Mouse (Mus musculus) G1E (cell line): ENCODE measurements around the gene Prdx6. TPM values are rescaled to one million over a fixed set of nuclear protein-coding genes. Genes with fewer than 3 reads are reported as not detected.
A peak's percentile ranks its signal among the peaks of the same experiment; 100 is the strongest.

Experiments used
- ATAC-seq: 2 replicates; pipeline ENCODE4 v1.8.0; 2016; ENCODE audit warnings: mild to moderate bottlenecking; ENCODE audit not compliant: insufficient number of reproducible peaks, poor library complexity, low FRiP score, severe bottlenecking; ENCODE audit errors: extremely low read depth
- DNase-seq: peaks from one replicate; pipeline ENCODE4 v3.0.0; 2012; ENCODE audit warnings: low spot score
- H3K27me3 ChIP-seq: 2 replicates; pipeline ENCODE4 v1.6.1; 2012; ENCODE audit warnings: mild to moderate bottlenecking, low read length, inconsistent platforms; ENCODE audit not compliant: insufficient read depth
- H3K36me3 ChIP-seq: replicated peaks from 2 replicates; pipeline ENCODE3; 2012; ENCODE audit warnings: mild to moderate bottlenecking, inconsistent platforms
- H3K4me1 ChIP-seq: 2 replicates; pipeline ENCODE4 v1.6.1; 2012; ENCODE audit warnings: low read depth, low read length, inconsistent platforms, mixed read lengths; ENCODE audit not compliant: insufficient read depth
- H3K4me3 ChIP-seq: 2 replicates; pipeline ENCODE4 v1.5.1; 2012; ENCODE audit warnings: low read depth, mild to moderate bottlenecking, inconsistent platforms, low read length, moderate library complexity, mixed read lengths
- H3K9me3 ChIP-seq: replicated peaks from 2 replicates; pipeline ENCODE4 v1.6.1; 2012; ENCODE audit warnings: inconsistent platforms
- CTCF ChIP-seq: IDR thresholded peaks from 2 replicates; pipeline ENCODE4 v1.5.1; 2012; ENCODE audit warnings: low read depth, low read length, inconsistent platforms, mixed read lengths
- GATA1 ChIP-seq: IDR thresholded peaks from 2 replicates; pipeline ENCODE4 v1.6.1; 2012; ENCODE audit warnings: borderline replicate concordance, low read length, inconsistent platforms, mixed read lengths
- GATA2 ChIP-seq: IDR thresholded peaks from 2 replicates; pipeline ENCODE4 v1.6.1; 2012; ENCODE audit warnings: low read depth, low read length, inconsistent platforms, borderline replicate concordance
- POLR2AphosphoS5 ChIP-seq: IDR thresholded peaks from 2 replicates; pipeline ENCODE4 v1.6.1; 2012; ENCODE audit warnings: low read depth, low read length, inconsistent platforms; ENCODE audit not compliant: insufficient replicate concordance
- TAL1 ChIP-seq: conservative IDR thresholded peaks from 2 replicates; pipeline ENCODE4 v1.6.1; 2012; ENCODE audit warnings: low read depth, low read length, inconsistent platforms, mixed read lengths
- polyA plus RNA-seq: library from polyadenylated mRNA; stranded (reverse); fragments of >175 nt; gene quantifications from 2 replicates; pipeline ENCODE4 v1.2.3, GENCODE M21; 2012
- total RNA-seq, 2 experiments: library from RNA; stranded (forward) in 1 of 2; stranded (reverse) in 1 of 2; fragments of 200-1000 nt in 1 of 2; fragments of >200 nt in 1 of 2; fragmentation: Nextera tagmentation in 1 of 2; gene quantifications; 2 replicates each; pipeline ENCODE4 v1.2.3; 2014 to 2017

Prdx6 gene
- total and polyA plus RNA-seq, 3 experiments, result 51.6 to 599 (median 275) TPM

- H3K36me3 ChIP-seq, result no peaks in the 10 kb centered on the region
- TF ChIP-seq GATA2, result no peak
- no peak for TF ChIP-seq TAL1
- TF ChIP-seq GATA1, result no peak
- TF ChIP-seq CTCF, result no peak
- TF ChIP-seq POLR2AphosphoS5, result no peak
- DNase-seq (no peak), ATAC-seq (no peak)
- no peak overlapping the region for H3K4me3 ChIP-seq
- H3K27me3 ChIP-seq, result no peaks in the 10 kb centered on the region
- peaks cover 32% of the 10 kb centered on the region for H3K4me1 ChIP-seq
- 0 out of 2 replicates have a peak, but pooled peaks cover 2% of the 10 kb centered on the region for H3K9me3 ChIP-seq
Measured at GRCm38 (mm10) chr1:161271461-161271810, 20.4 kb upstream of the Prdx6 start.

- Histone ChIP-seq H3K27me3 (no peaks in the 10 kb centered on the region), H3K4me1 (peaks cover 35% of the 10 kb centered on the region), H3K9me3 (0 out of 2 replicates have a peak, but pooled peaks cover 2% of the 10 kb centered on the region), H3K4me3 (no peak overlapping the region), H3K36me3 (no peaks in the 10 kb centered on the region)
- DNase-seq (no peak), ATAC-seq (no peak)
- TF ChIP-seq GATA2, result no peak
- no peak for TF ChIP-seq CTCF
- no peak for TF ChIP-seq TAL1
- no peak for TF ChIP-seq POLR2AphosphoS5
- no peak for TF ChIP-seq GATA1
Measured at GRCm38 (mm10) chr1:161270776-161271460, 19.9 kb upstream of the Prdx6 start.

- ATAC-seq (peak; percentile 32; the same call in 1 of the 2 replicates), DNase-seq (no peak)
- Histone ChIP-seq H3K9me3 (no peaks in the 10 kb centered on the region), H3K36me3 (no peaks in the 10 kb centered on the region), H3K4me3 (no peak overlapping the region), H3K4me1 (peaks cover 45% of the 10 kb centered on the region), H3K27me3 (no peaks in the 10 kb centered on the region)
- TF ChIP-seq GATA2, result no peak
- no peak for TF ChIP-seq POLR2AphosphoS5
- TF ChIP-seq GATA1, result no peak
- TF ChIP-seq CTCF, result no peak
- no peak for TF ChIP-seq TAL1
Measured at GRCm38 (mm10) chr1:161269346-161269745, 18.3 kb upstream of the Prdx6 start.

- H3K36me3 ChIP-seq, result no peaks in the 10 kb centered on the region
- TF ChIP-seq POLR2AphosphoS5 (no peak), GATA2 (no peak), CTCF (no peak), GATA1 (no peak), TAL1 (peak; percentile 74)
- ATAC-seq, result peak; percentile 81
- H3K4me3 ChIP-seq, result no peak overlapping the region
- no peaks in the 10 kb centered on the region for H3K9me3 ChIP-seq
- peaks cover 45% of the 10 kb centered on the region for H3K4me1 ChIP-seq
- no peaks in the 10 kb centered on the region for H3K27me3 ChIP-seq
- DNase-seq, result no peak
Measured at GRCm38 (mm10) chr1:161268884-161269283, 17.9 kb upstream of the Prdx6 start.

- Histone ChIP-seq H3K4me1 (peaks cover 45% of the 10 kb centered on the region), H3K36me3 (no peaks in the 10 kb centered on the region), H3K27me3 (no peaks in the 10 kb centered on the region), H3K4me3 (no peak overlapping the region; the same call in 1 of the 2 replicates), H3K9me3 (no peaks in the 10 kb centered on the region)
- DNase-seq (peak; percentile 19), ATAC-seq (0 out of 2 replicates have a peak, but pooled peaks have one; percentile 46)
- TF ChIP-seq GATA1 (no peak), CTCF (no peak), POLR2AphosphoS5 (no peak), TAL1 (no peak), GATA2 (no peak)
Measured at GRCm38 (mm10) chr1:161268116-161268515, 17.1 kb upstream of the Prdx6 start.

GRCm38 (mm10) chr1:161264961-161265360 is 13.9 kb upstream of the Prdx6 start:
- no peak overlapping the region for H3K4me3 ChIP-seq
- H3K36me3 ChIP-seq, result no peaks in the 10 kb centered on the region
- no peak for TF ChIP-seq TAL1
- TF ChIP-seq POLR2AphosphoS5, result no peak
- no peak for TF ChIP-seq CTCF
- no peaks in the 10 kb centered on the region for H3K9me3 ChIP-seq
- H3K4me1 ChIP-seq, result peaks cover 48% of the 10 kb centered on the region
- no peaks in the 10 kb centered on the region for H3K27me3 ChIP-seq
- no peak for DNase-seq
- no peak for ATAC-seq

GRCm38 (mm10) chr1:161263584-161263983 is 12.6 kb upstream of the Prdx6 start:
- H3K36me3 ChIP-seq, result no peaks in the 10 kb centered on the region
- H3K27me3 ChIP-seq, result no peaks in the 10 kb centered on the region
- TF ChIP-seq TAL1, result no peak
- no peak for TF ChIP-seq GATA1
- TF ChIP-seq GATA2, result no peak
- no peak for TF ChIP-seq POLR2AphosphoS5
- no peak for TF ChIP-seq CTCF
- peaks cover 41% of the 10 kb centered on the region for H3K4me1 ChIP-seq
- ATAC-seq, result no peak
- no peak overlapping the region for H3K4me3 ChIP-seq
- no peaks in the 10 kb centered on the region for H3K9me3 ChIP-seq
- no peak for DNase-seq
